Mouse (Mus musculus) testis, adult 2 months (tissue): ENCODE measurements around the gene Ehf. TPM values are rescaled to one million over a fixed set of nuclear protein-coding genes. Genes with fewer than 3 reads are reported as not detected.

ENCODE experiments used
- H3K27ac ChIP-seq: fragments of 200-500 bp; 2 replicates; pipeline ENCODE4 v1.5.1; 2012; ENCODE audit warnings: low read depth, low read length; ENCODE audit not compliant: control insufficient read depth, insufficient read depth
- H3K27me3 ChIP-seq: fragments of 200-500 bp; 2 replicates; pipeline ENCODE4 v1.6.1; 2012; ENCODE audit warnings: mild to moderate bottlenecking, low read length, moderate library complexity; ENCODE audit not compliant: control insufficient read depth, insufficient read depth
- H3K36me3 ChIP-seq: fragments of 200-500 bp; 2 replicates; pipeline ENCODE4 v1.6.1; 2012; ENCODE audit warnings: mild to moderate bottlenecking, low read length; ENCODE audit not compliant: control insufficient read depth, insufficient read depth
- H3K4me1 ChIP-seq: fragments of 200-500 bp; 2 replicates; pipeline ENCODE4 v1.6.1; 2012; ENCODE audit warnings: low read length; ENCODE audit not compliant: control insufficient read depth, insufficient read depth
- H3K4me3 ChIP-seq: fragments of 200-500 bp; 2 replicates; pipeline ENCODE4 v1.5.1; 2012; ENCODE audit warnings: low read depth, mild to moderate bottlenecking, low read length, moderate library complexity, mixed read lengths; ENCODE audit not compliant: control insufficient read depth
- CTCF ChIP-seq: fragments of 200-500 bp; IDR thresholded peaks from 2 replicates; pipeline ENCODE4 v1.5.1; 2012; ENCODE audit warnings: low read depth, mild to moderate bottlenecking, inconsistent platforms, low read length, moderate library complexity; ENCODE audit not compliant: control insufficient read depth, insufficient read depth, insufficient replicate concordance
- POLR2A ChIP-seq: fragments of 200-500 bp; IDR thresholded peaks from 2 replicates; pipeline ENCODE4 v1.6.1; 2012; ENCODE audit warnings: low read depth, mild to moderate bottlenecking, inconsistent platforms, low read length, moderate library complexity; ENCODE audit not compliant: control insufficient read depth
- polyA plus RNA-seq: library from polyadenylated mRNA; depleted of rRNA; stranded (reverse); fragments of >200 nt; gene quantifications from 2 replicates; pipeline ENCODE4 v1.2.3, GENCODE M21; 2012

The Ehf gene
- polyA plus RNA-seq, 1 experiment: 0.41 TPM

- Histone ChIP-seq H3K27ac (no peak overlapping the region), H3K27me3 (no peaks in the 10 kb centered on the region), H3K4me1 (peaks cover 3% of the 10 kb centered on the region; the same call in 1 of the 2 replicates), H3K36me3 (no peaks in the 10 kb centered on the region), H3K4me3 (no peak overlapping the region)
- no peak for TF ChIP-seq POLR2A
- no peak for TF ChIP-seq CTCF
Observed at GRCm38 (mm10) chr2:103287716-103288115, 15.4 kb downstream of the Ehf start.

GRCm38 (mm10) chr2:103285561-103285960 lies 17.5 kb downstream of the Ehf start:
- Histone ChIP-seq H3K27ac (no peak overlapping the region), H3K36me3 (no peaks in the 10 kb centered on the region), H3K4me3 (no peak overlapping the region), H3K4me1 (peaks cover 3% of the 10 kb centered on the region; the same call in 1 of the 2 replicates), H3K27me3 (no peaks in the 10 kb centered on the region)
- TF ChIP-seq CTCF (no peak), POLR2A (no peak)

GRCm38 (mm10) chr2:103283730-103284129 lies 19.3 kb downstream of the Ehf start:
- H3K27me3 ChIP-seq: no peaks in the 10 kb centered on the region
- H3K27ac ChIP-seq: no peak overlapping the region
- no peaks in the 10 kb centered on the region for H3K36me3 ChIP-seq
- no peaks in the 10 kb centered on the region for H3K4me1 ChIP-seq
- H3K4me3 ChIP-seq: no peak overlapping the region
- TF ChIP-seq POLR2A: no peak

GRCm38 (mm10) chr2:103282184-103282750 lies 20.8 kb downstream of the Ehf start:
- no peak overlapping the region for H3K4me3 ChIP-seq
- no peaks in the 10 kb centered on the region for H3K36me3 ChIP-seq
- no peak overlapping the region for H3K27ac ChIP-seq
- TF ChIP-seq POLR2A (no peak), CTCF (no peak)
- no peaks in the 10 kb centered on the region for H3K27me3 ChIP-seq
- H3K4me1 ChIP-seq: no peaks in the 10 kb centered on the region

GRCm38 (mm10) chr2:103279927-103280326 lies 23.2 kb downstream of the Ehf start:
- no peak overlapping the region for H3K4me3 ChIP-seq
- TF ChIP-seq POLR2A: no peak
- no peak for TF ChIP-seq CTCF
- H3K36me3 ChIP-seq: no peaks in the 10 kb centered on the region
- H3K27me3 ChIP-seq: no peaks in the 10 kb centered on the region
- no peak overlapping the region for H3K27ac ChIP-seq
- no peaks in the 10 kb centered on the region for H3K4me1 ChIP-seq

GRCm38 (mm10) chr2:103278476-103278875 lies 24.6 kb downstream of the Ehf start:
- no peak for TF ChIP-seq CTCF
- no peak for TF ChIP-seq POLR2A
- no peak overlapping the region for H3K27ac ChIP-seq
- H3K36me3 ChIP-seq: no peaks in the 10 kb centered on the region
- no peaks in the 10 kb centered on the region for H3K27me3 ChIP-seq
- H3K4me1 ChIP-seq: no peaks in the 10 kb centered on the region
- H3K4me3 ChIP-seq: no peak overlapping the region

GRCm38 (mm10) chr2:103277794-103278193 lies 25.3 kb downstream of the Ehf start:
- H3K27me3 ChIP-seq: no peaks in the 10 kb centered on the region
- H3K27ac ChIP-seq: no peak overlapping the region
- no peak overlapping the region for H3K4me3 ChIP-seq
- TF ChIP-seq CTCF (no peak), POLR2A (no peak)
- no peaks in the 10 kb centered on the region for H3K4me1 ChIP-seq
- H3K36me3 ChIP-seq: no peaks in the 10 kb centered on the region
